Mouse (Mus musculus) cortical plate, adult 2 months (tissue): Measurements from ENCODE around the gene Gm49630.
"Not testable (repeated sequence)": the region's sequence is repeated elsewhere in the genome, so short reads cannot be mapped to it uniquely, and the experiment has no call there.

Experiments
- CTCF ChIP-seq: fragments of 200-500 bp; IDR thresholded peaks from 2 replicates; pipeline ENCODE4 v1.5.1; 2011; ENCODE audit warnings: mild to moderate bottlenecking, control low read depth, low read length; ENCODE audit not compliant: insufficient read depth; ENCODE audit errors: extremely low read depth
- POLR2A ChIP-seq: fragments of 200-500 bp; IDR thresholded peaks from 2 replicates; pipeline ENCODE4 v1.6.1; 2011; ENCODE audit warnings: mild to moderate bottlenecking, low read length, control low read depth; ENCODE audit not compliant: insufficient read depth; ENCODE audit errors: extremely low read depth

DNA sequence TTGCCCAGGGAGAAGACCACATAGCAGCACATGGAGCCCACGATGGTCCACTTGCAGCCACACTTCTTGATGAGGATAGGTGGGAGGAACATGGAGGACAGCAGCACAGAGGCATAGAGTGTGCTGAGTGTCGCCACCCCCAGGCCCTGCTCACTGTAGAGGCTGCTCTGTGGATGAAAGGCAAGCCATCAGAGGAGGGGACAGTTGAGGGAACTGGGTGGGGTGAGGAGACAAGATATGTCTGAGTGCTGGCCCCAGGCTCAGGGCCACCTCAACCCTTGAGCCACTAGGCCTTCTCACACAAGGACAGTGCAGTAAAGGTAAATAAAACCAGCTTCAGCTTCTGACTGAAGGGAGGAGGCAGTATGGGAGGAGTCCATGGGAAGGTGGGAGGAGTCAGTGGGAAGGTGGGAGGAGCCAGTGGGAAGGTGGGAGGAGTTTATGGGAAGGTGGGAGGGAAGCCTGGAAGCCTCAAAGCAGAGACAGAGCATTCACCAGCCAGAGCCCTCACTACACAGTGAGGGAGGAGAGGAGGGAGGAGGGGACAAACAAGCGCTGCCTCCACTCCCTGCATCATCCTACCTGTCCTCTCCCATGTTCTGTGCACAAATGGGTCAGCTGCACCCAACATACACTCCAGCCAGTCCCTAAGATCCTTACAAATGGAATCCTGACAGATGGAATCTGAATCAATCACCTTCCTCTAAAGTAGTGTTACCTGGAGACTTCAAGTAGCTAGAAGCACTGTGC is 5.3 kb upstream of the Gm49630 start:
- not testable (repeated sequence) for TF ChIP-seq CTCF, POLR2A
